Mouse (Mus musculus) spleen, adult 18-20 months (tissue): ENCODE measurements around the gene Thrb.

Experiments
- DNase-seq, 2 experiments: peaks; one replicate each; pipeline ENCODE4 v3.0.0; 2022; ENCODE audit warnings: mixed read lengths in 2 of 2

The Thrb gene

DNA sequence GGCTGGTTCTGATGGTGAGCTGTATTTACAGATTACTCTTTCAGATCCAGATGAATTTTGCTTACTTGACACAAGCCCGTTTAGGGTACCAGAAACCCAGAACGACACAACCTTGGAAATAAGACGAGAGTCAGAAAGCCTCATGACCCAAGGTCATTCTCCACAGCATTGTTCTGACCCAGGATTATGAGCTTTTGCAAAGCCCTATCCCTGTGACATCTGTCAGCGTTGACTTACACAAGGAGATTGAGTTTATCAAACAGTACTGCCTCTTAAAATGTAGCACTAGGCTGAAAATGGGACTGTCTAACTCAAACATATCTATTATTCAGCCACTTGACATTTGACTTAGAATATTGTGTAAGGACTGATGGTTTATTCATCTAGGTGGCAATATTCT, 312.1 kb downstream of the Thrb start:
- DNase-seq = no peak

DNA sequence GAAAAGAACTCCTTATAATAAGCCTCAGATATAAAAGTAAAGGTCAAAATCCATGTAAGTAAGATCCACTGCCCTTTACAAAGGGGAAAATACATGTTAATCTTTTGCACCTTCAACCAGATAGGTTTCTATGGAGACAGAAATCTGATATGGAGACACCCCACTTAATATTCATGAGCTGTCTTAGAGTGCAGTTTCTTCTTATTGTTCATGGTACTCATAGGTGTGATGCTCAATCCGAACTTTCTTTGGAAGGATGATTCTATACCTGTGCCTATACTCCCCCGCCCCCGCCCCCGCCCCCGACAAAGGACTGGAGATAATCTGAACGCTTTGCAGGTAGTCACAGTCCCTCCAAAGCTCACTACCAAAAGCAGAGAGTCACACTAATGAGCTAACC, 312.6 kb downstream of the Thrb start:
- DNase-seq = no peak

DNA sequence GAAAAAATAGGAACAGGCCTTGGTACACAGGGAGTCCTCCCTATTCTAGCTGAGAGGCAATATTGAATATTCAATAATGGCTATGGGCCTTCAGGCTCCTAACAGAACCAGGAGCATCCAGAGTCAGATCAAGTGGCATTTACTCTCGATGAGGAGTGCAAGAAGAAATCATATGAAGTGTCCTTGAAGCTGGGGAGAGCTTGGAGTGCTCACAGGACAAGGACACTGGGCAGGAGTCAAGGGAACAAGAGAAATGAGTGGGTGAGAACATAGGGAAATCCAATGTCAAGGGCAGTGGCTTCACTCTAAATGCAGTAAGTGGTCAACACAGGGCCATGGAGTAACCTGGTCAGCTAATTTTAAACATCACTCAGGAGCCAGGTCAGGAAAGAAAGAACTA, 315.7 kb downstream of the Thrb start:
- no peak for DNase-seq

DNA sequence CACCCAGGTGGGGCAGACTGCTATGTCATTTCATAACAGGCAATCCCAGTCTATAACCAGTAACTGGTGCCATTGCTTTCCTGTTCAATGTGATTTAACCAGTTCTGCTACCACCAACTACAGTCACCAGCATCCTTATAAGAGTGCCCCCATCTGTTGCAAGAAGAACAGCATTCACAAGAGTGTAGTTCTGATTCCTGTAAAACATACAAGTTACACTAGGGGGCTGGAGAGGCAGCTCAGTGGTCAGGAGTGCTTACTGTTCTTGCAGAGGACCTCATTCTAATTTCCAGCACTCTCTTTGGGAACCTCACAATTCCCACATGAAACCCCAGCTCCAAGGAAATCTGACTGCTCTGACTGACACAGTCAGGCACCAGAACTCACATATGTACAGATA, 318.2 kb downstream of the Thrb start:
- DNase-seq = no peak

DNA sequence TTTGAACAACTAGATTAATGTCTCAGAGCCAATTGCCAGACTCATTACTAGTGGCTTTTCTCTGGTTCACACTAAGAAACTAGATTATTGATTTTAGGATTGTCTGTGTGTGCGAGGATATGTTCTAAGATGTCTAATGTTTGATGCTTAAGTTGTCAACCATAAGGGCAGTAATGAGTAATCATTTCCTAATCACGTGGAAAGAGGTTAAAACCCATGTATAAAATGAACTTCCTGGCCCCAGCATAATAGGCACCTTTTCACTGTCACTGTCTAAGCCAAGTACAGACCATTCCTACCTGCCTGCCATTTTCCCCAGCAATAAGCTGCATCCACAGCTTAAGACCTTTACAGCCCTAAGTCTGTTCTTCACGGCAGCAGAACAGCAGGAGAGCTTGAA, 321.2 kb downstream of the Thrb start:
- DNase-seq = no peak

DNA sequence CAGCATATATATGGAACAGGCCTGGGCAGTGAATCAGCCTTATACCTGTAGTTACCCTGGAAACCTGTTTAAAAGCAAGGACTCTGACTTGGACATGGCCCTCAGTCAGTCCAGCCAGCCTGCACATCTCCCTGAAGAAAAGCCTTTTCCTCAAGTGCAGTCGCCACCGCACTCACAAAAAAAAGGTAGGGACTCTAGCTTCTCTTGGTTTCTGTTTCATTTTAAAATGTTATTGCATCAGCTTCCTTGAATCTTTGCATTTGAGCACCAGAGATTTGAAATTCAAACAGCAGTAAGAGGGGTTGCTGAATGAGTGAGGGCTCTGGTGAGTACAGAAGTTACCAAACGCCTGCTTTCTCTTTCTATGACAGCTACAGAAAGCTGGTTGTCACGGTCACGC, 322.0 kb downstream of the Thrb start:
- DNase-seq = no peak

DNA sequence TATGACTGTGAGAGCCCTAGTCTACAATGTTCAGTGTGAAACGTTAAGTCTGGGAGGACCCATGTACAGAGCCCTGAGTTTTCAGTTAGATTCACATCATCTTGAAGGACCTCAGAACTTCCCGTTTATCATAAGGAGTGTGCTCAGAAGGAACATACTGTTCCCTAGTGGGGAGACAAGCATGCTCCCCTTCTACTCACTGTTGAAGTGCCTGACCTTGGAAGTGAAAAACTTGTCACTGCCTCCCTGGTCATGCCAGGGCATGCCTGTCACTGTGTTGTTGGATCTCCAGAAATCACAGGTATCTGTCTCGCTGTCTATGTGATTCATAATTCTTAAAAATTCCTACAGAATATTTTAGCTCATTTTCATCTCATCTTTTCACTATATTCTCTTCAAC, 323.3 kb downstream of the Thrb start:
- DNase-seq = no peak

DNA sequence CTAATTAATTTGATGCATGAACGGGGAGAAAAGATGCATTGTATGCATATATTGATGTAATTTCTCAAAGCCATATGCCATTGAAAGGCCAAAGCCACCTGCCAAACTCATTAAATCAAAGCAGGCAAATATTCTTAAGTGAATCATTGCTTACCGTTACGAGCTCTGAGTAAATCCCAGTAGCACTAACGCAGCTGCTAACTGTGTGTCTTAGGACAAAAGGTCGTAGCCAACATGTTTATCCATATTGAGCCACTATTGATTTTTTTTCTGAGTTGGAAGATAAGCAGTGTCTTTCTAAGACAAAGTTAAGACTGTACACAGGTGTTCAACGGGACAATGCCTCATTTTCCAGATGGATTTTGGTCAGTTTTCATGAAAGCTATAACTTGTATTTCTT, 323.8 kb downstream of the Thrb start:
- no peak for DNase-seq

DNA sequence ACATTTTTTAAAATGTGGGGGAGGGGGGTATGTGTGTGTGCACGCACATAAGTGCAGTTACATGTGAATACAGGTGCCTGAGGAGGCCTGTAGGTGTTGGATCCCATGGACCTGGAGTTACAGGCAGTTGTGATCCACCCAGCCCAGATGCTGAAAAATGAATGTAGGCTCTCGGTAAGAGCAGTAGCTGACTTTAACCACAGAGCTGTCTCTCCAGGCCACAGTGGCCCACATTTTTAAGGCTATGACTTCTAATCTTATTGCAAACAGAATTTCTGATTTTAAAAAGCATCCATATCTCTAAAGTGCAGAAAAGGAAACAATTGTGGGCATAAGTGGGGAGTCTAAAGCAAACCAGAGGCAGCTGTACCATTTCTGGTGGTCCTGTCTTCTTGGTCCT, 328.5 kb downstream of the Thrb start:
- no peak for DNase-seq

DNA sequence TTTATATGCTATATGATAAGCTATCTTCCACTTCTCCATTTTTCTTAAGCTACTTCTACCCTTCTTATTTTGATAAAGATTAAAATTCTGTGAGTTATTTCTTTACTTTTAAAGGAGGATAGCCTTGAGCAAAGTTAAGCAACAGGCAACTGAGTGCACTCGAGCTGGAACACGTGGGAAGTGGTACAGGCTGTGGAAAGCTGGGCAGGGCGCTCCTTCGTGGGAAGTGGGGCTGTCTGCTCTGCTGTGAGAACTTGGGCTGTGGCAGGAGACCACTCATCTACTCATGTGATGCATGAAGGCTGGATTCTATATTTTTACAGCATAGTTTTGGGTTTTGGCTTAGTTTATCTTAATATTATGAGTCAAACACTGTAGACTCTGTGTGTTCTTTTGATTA, 329.1 kb downstream of the Thrb start:
- no peak for DNase-seq

DNA sequence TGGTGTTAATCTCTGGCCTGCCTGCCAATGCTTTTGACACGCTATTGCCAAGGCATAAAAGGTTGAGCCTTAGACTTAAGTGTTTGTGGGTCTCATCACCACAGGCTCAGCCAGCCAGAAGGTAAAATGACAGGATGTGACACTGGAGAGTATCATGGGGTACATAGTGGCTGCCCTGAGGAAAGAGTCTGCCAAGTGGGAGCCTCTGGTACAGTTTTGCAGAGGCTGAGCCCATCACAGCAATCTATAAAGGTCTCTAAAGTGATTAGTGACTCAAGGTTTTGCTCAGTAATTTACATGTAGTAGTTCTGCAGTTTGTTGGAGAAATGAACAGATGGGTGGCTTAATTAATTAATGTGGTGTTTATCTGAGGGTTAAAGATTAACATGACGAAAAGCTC, 330.1 kb downstream of the Thrb start:
- no peak for DNase-seq

DNA sequence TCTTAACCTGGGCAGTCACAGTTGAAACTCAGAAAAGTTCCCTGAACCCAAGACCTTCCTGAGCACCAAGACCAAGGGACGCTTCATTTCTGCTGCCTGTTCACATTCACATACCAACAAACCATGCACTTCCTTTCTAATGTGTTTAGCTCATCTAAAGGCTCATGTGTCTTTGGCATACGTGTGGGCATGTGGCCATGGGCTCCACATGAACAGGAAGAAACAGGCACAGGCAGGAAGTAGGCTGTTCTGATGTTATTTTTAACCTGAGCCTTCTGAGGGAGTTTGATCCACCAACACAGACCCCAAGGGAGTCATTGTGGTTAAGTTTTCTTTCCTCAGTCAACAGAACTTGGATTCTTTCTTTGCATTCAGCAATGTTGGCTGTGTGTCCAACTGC, 341.8 kb downstream of the Thrb start:
- DNase-seq = no peak

DNA sequence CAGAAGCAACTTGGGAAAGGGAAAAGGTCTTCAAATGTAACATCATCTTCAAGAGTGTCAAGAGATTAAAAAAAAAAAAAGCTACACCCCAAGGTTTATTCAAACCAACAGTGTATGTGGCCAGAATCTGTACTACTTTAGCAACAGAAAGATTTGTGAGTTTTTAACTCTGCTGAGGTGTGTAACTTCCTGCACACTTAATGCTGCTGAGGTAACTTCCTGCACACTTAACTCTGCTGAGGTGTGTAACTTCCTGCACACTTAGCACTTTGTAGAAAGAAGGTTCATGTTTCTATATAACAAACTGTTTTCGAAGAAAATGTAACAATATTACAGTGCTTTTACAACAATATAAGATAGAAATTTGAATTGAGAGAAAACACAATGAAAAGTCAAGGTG, 343.6 kb downstream of the Thrb start:
- DNase-seq = no peak

DNA sequence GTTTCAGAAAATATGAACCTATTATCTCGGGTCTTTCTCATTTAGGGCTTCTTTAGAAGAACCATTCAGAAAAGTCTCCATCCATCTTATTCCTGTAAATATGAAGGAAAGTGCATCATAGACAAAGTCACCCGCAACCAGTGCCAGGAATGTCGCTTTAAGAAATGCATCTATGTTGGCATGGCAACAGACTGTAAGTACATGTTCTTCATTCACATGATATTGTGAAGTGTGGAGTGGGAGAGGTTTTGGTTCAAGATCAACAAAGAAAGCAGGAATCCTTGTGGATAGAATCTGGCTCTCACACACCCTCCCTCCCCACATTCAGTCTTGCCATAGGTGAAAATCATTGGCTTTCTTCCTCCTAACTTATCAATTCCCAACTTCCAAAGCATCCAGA, 348.5 kb downstream of the Thrb start:
- DNase-seq = no peak

DNA sequence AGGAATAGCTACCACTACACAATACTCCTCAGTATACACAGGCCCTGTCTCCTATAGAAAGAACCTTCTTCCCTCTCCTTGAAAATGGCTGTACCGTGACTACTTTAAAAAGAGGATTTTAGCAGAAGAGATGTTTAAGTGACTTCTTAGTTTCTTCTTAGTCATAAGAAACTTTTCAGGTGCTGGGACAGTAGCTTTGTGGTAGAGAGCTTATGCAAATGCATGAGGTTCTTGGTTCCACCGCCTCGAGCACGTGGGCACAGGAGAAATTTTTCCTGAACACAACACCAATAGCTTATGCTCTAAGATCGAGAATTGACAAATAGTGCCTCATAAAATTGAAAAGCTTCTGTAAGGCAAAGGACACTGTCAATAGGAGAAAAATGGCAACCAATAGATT, 356.5 kb downstream of the Thrb start:
- DNase-seq = no peak

DNA sequence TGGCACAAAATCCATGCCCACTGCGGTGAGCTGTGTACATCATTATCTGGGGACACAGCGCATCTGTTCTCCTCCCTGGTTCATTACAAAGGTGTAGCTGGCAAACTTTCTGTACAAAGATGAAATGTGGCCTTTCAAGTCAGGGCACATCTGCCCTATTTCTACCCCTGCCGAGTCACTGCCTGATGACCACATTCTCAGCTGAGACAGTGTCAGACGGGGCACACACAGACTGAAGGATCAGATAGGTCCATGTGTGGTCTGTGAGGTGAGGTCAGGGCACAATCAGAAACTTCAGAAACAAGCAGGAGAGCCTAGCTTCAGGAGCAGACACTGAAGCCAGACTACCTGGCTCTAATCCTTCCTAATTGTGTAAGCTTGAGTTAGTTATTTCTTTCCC, 360.1 kb downstream of the Thrb start:
- no peak for DNase-seq

DNA sequence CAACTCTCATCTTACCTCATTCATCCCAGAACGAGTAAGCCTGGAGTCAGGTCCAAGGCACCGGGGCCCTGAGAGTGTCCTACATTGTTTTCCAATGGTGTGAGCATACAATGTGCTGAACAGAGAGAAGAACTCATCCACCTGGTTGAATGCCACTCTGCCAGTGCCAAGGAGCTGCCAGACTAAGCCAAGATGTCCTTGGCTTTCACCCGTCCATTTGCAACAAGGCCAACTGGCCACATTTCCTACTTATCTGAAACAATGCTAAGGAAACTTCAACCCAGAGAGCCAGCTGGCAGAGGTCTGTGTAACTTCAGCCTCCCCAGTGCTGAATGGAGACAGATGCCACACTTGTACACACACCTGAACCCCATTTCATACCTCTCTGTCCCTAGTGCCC, 360.6 kb downstream of the Thrb start:
- DNase-seq = no peak

DNA sequence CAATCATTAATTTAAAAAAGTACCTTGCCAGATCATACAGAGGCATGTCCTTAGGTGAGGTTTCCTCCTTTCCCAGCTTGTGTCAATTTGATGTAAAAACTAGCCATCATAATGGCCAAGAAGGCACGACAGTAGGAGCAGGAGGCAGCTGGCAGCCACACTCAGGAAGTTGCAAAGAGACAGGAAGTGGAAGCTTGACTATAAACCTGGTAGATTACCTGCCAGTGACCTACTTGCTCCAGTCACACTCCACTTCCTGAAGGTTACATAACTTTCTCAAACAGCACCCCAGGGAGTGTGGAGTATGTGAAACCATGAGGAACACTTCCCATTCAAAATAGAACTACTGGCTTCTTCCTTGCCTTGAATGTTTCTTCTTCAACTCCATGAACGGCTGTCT, 361.7 kb downstream of the Thrb start:
- no peak for DNase-seq

DNA sequence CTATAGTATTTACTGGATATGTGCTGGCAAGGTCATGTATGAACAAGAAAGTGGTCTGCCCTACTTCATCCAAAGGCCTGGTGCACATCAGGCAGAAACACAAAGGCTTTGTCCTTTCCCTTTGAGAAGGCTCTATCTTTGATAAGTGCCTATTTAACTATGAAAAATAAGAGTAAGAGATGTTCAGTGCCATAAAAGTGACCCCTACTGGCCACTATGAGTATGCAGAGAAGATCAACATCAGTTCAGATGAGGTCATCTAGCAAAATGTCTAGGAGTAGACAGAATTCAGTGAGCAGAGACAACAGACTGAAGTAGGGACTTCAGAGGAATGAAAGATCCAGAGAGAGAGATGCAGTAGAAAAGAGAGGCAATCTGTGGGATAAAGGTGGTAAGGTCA, 362.3 kb downstream of the Thrb start:
- no peak for DNase-seq

DNA sequence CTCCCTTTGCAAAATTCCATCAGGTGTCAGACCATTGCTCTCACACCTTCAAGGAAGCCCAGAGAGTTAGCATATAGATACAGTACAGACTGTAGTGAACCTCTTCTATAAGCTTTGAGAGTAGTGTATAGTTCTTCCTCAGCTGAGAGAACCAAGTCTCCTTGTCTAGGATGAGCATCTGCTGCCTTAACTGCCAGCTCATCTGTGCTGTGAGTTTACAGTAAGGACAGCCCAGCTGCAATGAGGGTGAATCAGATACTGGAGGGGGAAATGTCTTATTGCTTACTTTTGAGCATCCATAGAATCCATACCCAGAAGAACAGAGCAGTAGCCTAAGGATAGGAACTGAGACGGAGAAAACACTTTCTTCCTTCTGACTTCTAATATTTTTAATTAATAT, 367.8 kb downstream of the Thrb start:
- DNase-seq = no peak

DNA sequence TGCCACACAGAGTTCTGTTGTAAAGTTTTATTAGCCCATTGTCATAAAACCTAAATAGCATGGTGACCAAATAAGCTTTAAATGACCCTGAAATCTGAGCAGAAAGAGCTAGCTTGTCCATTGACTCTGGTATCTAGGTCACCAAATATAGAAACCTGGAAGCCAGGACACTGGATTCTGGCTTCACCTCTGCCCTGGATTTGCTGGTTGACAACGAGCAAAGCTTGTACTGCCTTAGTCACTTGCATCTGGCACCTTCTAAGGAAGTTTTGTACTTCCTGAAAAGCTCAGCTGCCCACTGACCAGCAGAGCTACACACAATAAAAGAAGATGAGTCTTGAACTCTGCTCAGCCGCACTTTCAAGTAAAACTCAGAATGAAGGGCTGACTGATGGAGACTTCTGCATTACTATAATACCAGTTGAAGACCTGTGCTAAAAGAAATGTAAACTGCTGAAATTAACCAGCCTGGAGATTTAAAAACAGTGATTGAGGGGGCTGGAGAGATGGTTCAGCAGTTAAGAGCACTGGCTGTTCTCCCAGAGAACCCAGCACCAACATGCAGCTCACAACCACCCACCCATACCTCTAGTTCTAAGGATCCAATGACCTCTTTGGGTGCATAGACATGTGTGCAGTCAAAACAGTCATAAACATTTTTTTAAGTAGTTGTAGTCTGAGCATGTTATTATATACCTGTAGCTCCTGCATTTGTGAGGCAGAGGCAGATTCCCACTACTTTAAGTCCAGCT, 369.3 kb downstream of the Thrb start:
- no peak for DNase-seq

DNA sequence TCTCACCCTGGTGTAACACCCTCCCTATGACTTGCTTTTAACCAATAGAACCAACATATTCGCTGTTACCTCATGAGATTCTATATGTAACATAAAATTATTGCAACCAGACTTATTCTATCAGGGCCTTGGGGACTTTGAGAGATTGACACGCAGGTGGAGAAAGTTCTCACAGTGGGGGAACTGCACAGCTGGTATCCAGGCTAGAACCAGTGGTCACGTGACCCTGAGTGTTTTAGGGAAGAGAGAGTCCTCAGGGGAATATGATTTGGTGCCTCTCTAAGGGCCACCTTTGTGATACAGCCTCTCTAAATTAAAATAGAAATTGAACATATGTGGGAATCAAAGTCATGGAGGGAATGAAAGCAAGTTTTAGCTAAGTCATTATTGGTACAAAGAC, 371.9 kb downstream of the Thrb start:
- DNase-seq = no peak

DNA sequence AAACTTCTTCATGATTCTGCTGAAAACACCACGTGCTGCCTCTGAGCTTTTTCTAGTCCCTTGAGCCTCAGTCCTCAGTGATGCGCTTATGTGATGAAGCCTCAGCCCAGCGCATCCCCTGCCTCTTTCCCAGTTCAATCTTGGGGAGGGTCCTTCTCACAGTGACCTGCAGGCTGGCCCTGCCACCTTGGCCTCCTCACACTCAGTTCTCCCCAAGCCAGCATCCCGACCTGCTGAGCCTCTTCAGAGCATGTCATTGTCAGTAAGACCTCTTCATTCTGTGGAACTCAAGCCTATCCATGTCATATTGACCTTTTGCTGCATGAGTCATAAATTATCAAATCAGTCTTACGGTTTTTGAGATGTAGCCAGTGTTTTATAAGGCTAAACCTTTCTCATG, 376.5 kb downstream of the Thrb start:
- no peak for DNase-seq

DNA sequence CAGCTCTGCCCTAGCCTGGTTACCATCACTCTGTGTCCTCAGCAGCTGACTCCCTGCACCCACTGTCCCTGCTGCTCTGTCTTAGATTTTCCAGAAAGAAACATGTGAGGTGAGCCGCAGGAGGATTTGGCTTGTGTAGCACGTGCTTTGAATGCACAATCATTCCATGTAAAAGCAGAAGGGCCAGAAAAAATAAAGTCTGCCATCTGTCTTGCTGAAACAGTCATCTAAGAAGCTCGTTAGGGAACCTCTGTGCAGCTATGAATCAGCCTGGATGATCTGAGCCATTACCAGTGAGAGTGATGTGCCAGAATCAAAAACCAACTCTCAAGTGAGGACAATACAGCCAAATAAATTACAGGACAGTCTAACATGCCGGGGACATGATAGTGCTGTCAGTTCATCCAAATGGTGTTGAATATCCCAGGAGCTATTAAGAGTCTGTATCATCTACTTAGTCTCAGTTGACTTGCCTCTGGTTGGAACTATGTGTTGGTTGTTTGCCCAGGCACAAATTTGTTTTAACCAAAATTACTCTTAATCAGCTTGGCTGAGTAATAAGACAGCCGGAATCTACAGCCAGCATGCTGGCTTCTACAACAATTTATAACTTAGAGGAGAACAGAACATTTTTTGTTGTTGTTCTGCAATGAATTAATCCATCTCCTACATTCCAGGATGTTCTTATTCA, 402.2 kb downstream of the Thrb start:
- DNase-seq = no peak
